In the genomic region with DNA sequence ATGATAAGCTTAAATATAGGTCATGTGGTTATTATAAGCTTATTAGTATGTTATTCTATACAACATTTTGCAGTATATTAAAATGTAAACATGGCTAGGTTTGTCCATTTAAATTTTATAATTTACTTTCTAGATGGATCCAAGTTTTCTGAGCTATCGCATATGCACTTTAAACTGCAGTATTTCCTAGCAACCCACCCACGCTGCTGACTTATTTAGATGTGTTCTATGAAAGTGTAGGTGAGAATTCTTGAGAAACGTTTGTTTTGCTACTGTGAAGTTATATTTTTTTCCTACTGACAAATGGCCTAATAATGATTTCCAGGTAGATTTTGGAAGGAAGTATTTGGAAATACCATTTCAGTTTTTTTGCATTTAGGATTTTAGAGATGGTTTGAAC, we compare ENCODE assay signal across 15 mouse cellular contexts.
"Had no signal": no experiment of that assay in that cellular context is flagged by ENCODE, and none has a peak within 500 bp of the region (broad histone marks: within the 10 kb centered on the region; RNA-seq: fewer than 3 reads in every experiment).

No protein-coding gene starts in this region.

- DNase-seq: forebrain, postnatal 0 days; gastrocnemius, postnatal 14 days; gastrocnemius, postnatal 36 days; heart, adult 11 months; heart, adult 2 months; heart, postnatal 14 days; heart, postnatal 36 days; kidney, adult 11 months; kidney, adult 2 months; kidney, adult 9 months; kidney, postnatal 14 days; kidney, postnatal 36 days; layer of hippocampus, adult 9-11 months; layer of hippocampus, postnatal 36 days; left cerebral cortex, postnatal 4 days had no signal
